Mouse (Mus musculus) CH12.LX (cell line): ENCODE measurements around the gene Hsd3b5. TPM values are rescaled to one million over a fixed set of nuclear protein-coding genes. Genes with fewer than 3 reads are reported as not detected.
"Not testable (repeated sequence)": the region's sequence is repeated elsewhere in the genome, so short reads cannot be mapped to it uniquely, and the experiment has no call there.

Experiments
- DNase-seq: peaks from one replicate; pipeline ENCODE4 v3.0.0-alpha.2; 2013; ENCODE audit errors: extremely low read depth
- H3K27ac ChIP-seq: 2 replicates; pipeline ENCODE4 v1.5.1; 2012; ENCODE audit warnings: low read depth, mild to moderate bottlenecking, control low read depth, moderate library complexity; ENCODE audit not compliant: insufficient read depth
- H3K27me3 ChIP-seq: replicated peaks from 2 replicates; pipeline ENCODE3; 2012; ENCODE audit warnings: inconsistent platforms
- H3K36me3 ChIP-seq, 2 experiments: replicated peaks in 1 of 2; 2 replicates each; pipeline versions ENCODE3 to v1.6.1; 2012; ENCODE audit warnings: inconsistent platforms in 1 of 2, low read length in 1 of 2, mild to moderate bottlenecking in 1 of 2, mixed read lengths in 1 of 2, moderate library complexity in 1 of 2; ENCODE audit not compliant: control insufficient read depth in 1 of 2, insufficient read depth in 1 of 2
- H3K4me1 ChIP-seq, 2 experiments: 2 replicates each; pipeline ENCODE4 v1.6.1; 2012; ENCODE audit warnings: inconsistent platforms in 1 of 2, moderate library complexity in 1 of 2; ENCODE audit not compliant: insufficient read depth in 2 of 2, control insufficient read depth in 1 of 2
- H3K4me2 ChIP-seq: 2 replicates; pipeline ENCODE4 v1.6.1; 2012; ENCODE audit warnings: low read depth, mild to moderate bottlenecking, control low read depth; ENCODE audit not compliant: poor library complexity, insufficient read depth, severe bottlenecking
- H3K4me3 ChIP-seq, 3 experiments: fragments of 150-350 bp in 1 of 3; sonication (generic) in 1 of 3; replicated peaks in 1 of 3; 2 replicates each; pipeline versions ENCODE3 to v1.5.1; 2011 to 2012; ENCODE audit warnings: low read depth in 2 of 3, low read length in 2 of 3, mild to moderate bottlenecking in 2 of 3, moderate library complexity in 2 of 3, control low read depth in 1 of 3, improper control_type of control experiment in 1 of 3, inconsistent platforms in 1 of 3, mixed read lengths in 1 of 3; ENCODE audit not compliant: poor library complexity in 1 of 3
- H3K79me2 ChIP-seq: replicated peaks from 2 replicates; pipeline ENCODE4 v1.6.1; 2012; ENCODE audit warnings: mild to moderate bottlenecking, moderate library complexity; ENCODE audit not compliant: control insufficient read depth, poor library complexity, insufficient read depth, severe bottlenecking; ENCODE audit errors: extremely low read depth
- H3K9ac ChIP-seq: 2 replicates; pipeline ENCODE4 v1.6.1; 2012; ENCODE audit warnings: low read depth, mild to moderate bottlenecking, control low read depth, moderate library complexity; ENCODE audit not compliant: insufficient read depth
- H3K9me3 ChIP-seq: replicated peaks from 2 replicates; pipeline ENCODE3; 2012; ENCODE audit warnings: low read length, inconsistent platforms, mixed read lengths
- CHD1 ChIP-seq: IDR thresholded peaks from 2 replicates; pipeline ENCODE4 v1.6.1; 2012; ENCODE audit warnings: low read depth, low read length, improper control_type of control experiment, inconsistent platforms
- CHD2 ChIP-seq: IDR thresholded peaks from 2 replicates; pipeline ENCODE4 v1.6.1; 2011; ENCODE audit warnings: low read length, improper control_type of control experiment
- ELF1 ChIP-seq: IDR thresholded peaks from 2 replicates; pipeline ENCODE4 v1.6.1; 2014; ENCODE audit warnings: low read depth, mild to moderate bottlenecking, inconsistent platforms, low read length, improper control_type of control experiment
- ETS1 ChIP-seq: conservative IDR thresholded peaks from 2 replicates; pipeline ENCODE4 v1.6.1; 2012; ENCODE audit warnings: low read depth, mild to moderate bottlenecking, inconsistent platforms, low read length, improper control_type of control experiment, moderate library complexity
- IRF4 ChIP-seq: IDR thresholded peaks from 2 replicates; pipeline ENCODE4 v1.6.1; 2014; ENCODE audit warnings: low read depth, mild to moderate bottlenecking, inconsistent platforms, low read length, improper control_type of control experiment
- MAFK ChIP-seq: IDR thresholded peaks from 2 replicates; pipeline ENCODE4 v1.6.1; 2011; ENCODE audit warnings: low read length, improper control_type of control experiment; ENCODE audit not compliant: insufficient replicate concordance
- MAZ ChIP-seq: IDR thresholded peaks from 2 replicates; pipeline ENCODE4 v1.6.1; 2012; ENCODE audit warnings: low read depth, mild to moderate bottlenecking, inconsistent platforms, low read length, improper control_type of control experiment, moderate library complexity
- MXI1 ChIP-seq: IDR thresholded peaks from 2 replicates; pipeline ENCODE4 v1.6.1; 2011; ENCODE audit warnings: mild to moderate bottlenecking, low read depth, low read length, improper control_type of control experiment
- PAX5 ChIP-seq: IDR thresholded peaks from 2 replicates; pipeline ENCODE4 v1.6.1; 2012; ENCODE audit warnings: low read length, inconsistent platforms, mixed read lengths
- SMC3 ChIP-seq: IDR thresholded peaks from 2 replicates; pipeline ENCODE4 v1.6.1; 2011; ENCODE audit warnings: low read depth, low read length, improper control_type of control experiment
- TCF12 ChIP-seq: IDR thresholded peaks from 2 replicates; pipeline ENCODE4 v1.6.1; 2014; ENCODE audit warnings: low read depth, mild to moderate bottlenecking, inconsistent platforms, low read length, improper control_type of control experiment
- USF1 ChIP-seq: IDR thresholded peaks from 2 replicates; pipeline ENCODE4 v1.6.1; 2014; ENCODE audit warnings: low read depth, mild to moderate bottlenecking, inconsistent platforms, low read length, improper control_type of control experiment
- USF2 ChIP-seq: conservative IDR thresholded peaks from 2 replicates; pipeline ENCODE4 v1.6.1; 2011; ENCODE audit warnings: low read depth, low read length, improper control_type of control experiment
- ZC3H11A ChIP-seq: IDR thresholded peaks from 2 replicates; pipeline ENCODE4 v1.6.1; 2012; ENCODE audit warnings: low read depth, mild to moderate bottlenecking, inconsistent platforms, low read length, improper control_type of control experiment
- ZKSCAN1 ChIP-seq: IDR thresholded peaks from 2 replicates; pipeline ENCODE4 v1.6.1; 2012; ENCODE audit warnings: low read depth, inconsistent platforms, low read length, improper control_type of control experiment, borderline replicate concordance
- ZMIZ1 ChIP-seq: IDR thresholded peaks from 2 replicates; pipeline ENCODE4 v1.6.1; 2012; ENCODE audit warnings: low read depth, mild to moderate bottlenecking, inconsistent platforms, low read length, improper control_type of control experiment
- dilution Hi-C: fragments of 300-500 bp; cut with MboI; formaldehyde crosslinking; loops from 2 replicates; pipeline ENCODE4 v1.14.3; 2020; ENCODE audit warnings: low sequenced_read_pairs; ENCODE audit not compliant: extremely low pct_unique_long_range_greater_than_20kb, extremely low pct_ligation_motif_present
- in situ Hi-C: fragments of 300-500 bp; cut with MboI; formaldehyde crosslinking; loops from 3 replicates; pipeline ENCODE4 v1.14.3; 2019; ENCODE audit warnings: low sequenced_read_pairs, low pct_ligation_motif_present, low pct_unique_long_range_greater_than_20kb, mixed read lengths
- polyA plus RNA-seq: library from polyadenylated mRNA; unstranded; fragments of >175 nt; gene quantifications from 2 replicates; pipeline ENCODE4 v1.2.1, GENCODE M21; 2012; ENCODE audit warnings: low read depth; ENCODE audit not compliant: insufficient read length
- total RNA-seq, 2 experiments: library from RNA; depleted of rRNA; stranded (reverse); fragments of 300-350 nt in 1 of 2; fragments of >200 nt in 1 of 2; gene quantifications; 2 replicates each; pipeline ENCODE4 v1.2.3; 2012 to 2014

The Hsd3b5 gene
- total and polyA plus RNA-seq, 3 experiments = not detected

DNA sequence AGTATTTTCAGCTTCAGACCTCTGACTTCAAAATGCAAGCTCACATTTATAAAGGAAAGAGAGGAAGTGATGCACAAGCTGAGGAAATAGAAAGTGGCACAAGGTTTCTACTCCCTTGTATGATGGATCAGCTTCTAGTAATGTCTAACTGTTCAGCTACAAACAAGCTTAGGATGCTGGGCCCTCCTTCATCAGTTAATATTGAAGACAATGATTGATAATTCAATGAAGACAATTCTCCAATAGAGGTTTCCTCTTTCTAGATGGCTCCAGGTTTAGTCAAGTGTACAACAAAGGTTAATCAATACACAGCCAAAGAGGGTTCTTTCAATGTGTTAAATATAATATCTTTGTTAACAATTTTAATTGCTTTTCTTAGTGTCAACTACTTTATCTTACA, 41.3 kb downstream of the Hsd3b5 start, which contains the start of gene Gm10681:
Gene Gm10681 (minus strand): TSS at position 101 of the 400 bp plus-strand sequence.
- Histone ChIP-seq H3K4me3 (no peak within 1 kb of the TSS), H3K9me3 (no peaks in the 10 kb centered on the region), H3K27me3 (peaks cover 11% of the 10 kb centered on the region), H3K9ac (no peak within 1 kb of the TSS), H3K27ac (no peak within 1 kb of the TSS), H3K4me1 (no peaks in the 10 kb centered on the region), H3K4me2 (no peak within 1 kb of the TSS), H3K36me3 (no peaks in the 10 kb centered on the region), H3K79me2 (no peaks in the 10 kb centered on the region)
- in situ Hi-C loops = no loop called here
- DNase-seq = no peak
- no peak for TF ChIP-seq MXI1
- no peak for TF ChIP-seq ZC3H11A
- TF ChIP-seq USF2 = no peak
- no peak for TF ChIP-seq ELF1
- no peak for TF ChIP-seq MAFK
- TF ChIP-seq IRF4 = no peak
- no peak for TF ChIP-seq USF1
- no peak for TF ChIP-seq MAZ
- TF ChIP-seq CHD1 = no peak
- TF ChIP-seq TCF12 = no peak
- no peak for TF ChIP-seq ETS1
- no peak for TF ChIP-seq ZKSCAN1
- no peak for TF ChIP-seq CHD2
- TF ChIP-seq PAX5 = no peak
- TF ChIP-seq ZMIZ1 = no peak
- dilution Hi-C loops = no loop called here

GRCm38 (mm10) chr3:98587721-98588120, 42.3 kb downstream of the Hsd3b5 start:
- H3K4me3 ChIP-seq = no peak overlapping the region
- no peak overlapping the region for H3K9ac ChIP-seq
- no peak overlapping the region for H3K27ac ChIP-seq
- no peak overlapping the region for H3K4me2 ChIP-seq
- TF ChIP-seq ZMIZ1 = no peak
- no peak for TF ChIP-seq ZKSCAN1
- TF ChIP-seq SMC3 = no peak
- no peak for TF ChIP-seq CHD2
- no peak for TF ChIP-seq USF1
- H3K79me2 ChIP-seq = no peaks in the 10 kb centered on the region
- in situ Hi-C loops (no loop called here), dilution Hi-C loops (no loop called here)
- no peak for DNase-seq
- H3K36me3 ChIP-seq = no peaks in the 10 kb centered on the region
- H3K27me3 ChIP-seq = peaks cover 11% of the 10 kb centered on the region
- no peaks in the 10 kb centered on the region for H3K9me3 ChIP-seq
- H3K4me1 ChIP-seq = no peaks in the 10 kb centered on the region

GRCm38 (mm10) chr3:98582622-98583021, 47.4 kb downstream of the Hsd3b5 start:
- H3K4me3 ChIP-seq, H3K4me1 ChIP-seq, DNase-seq, H3K36me3 ChIP-seq, H3K9ac ChIP-seq, H3K79me2 ChIP-seq, H3K9me3 ChIP-seq, in situ Hi-C loops, H3K27ac ChIP-seq, H3K27me3 ChIP-seq, dilution Hi-C loops, H3K4me2 ChIP-seq: not testable (repeated sequence)

GRCm38 (mm10) chr3:98582202-98582601, 47.9 kb downstream of the Hsd3b5 start:
- H3K4me3 ChIP-seq, H3K9me3 ChIP-seq, dilution Hi-C loops, H3K4me1 ChIP-seq, in situ Hi-C loops, H3K4me2 ChIP-seq, H3K79me2 ChIP-seq, H3K27ac ChIP-seq, H3K36me3 ChIP-seq, H3K9ac ChIP-seq, H3K27me3 ChIP-seq, DNase-seq: not testable (repeated sequence)
